Mouse (Mus musculus) frontal cortex, adult 2 months (tissue): ENCODE data around the gene Kpna3. TPM values are rescaled to one million over a fixed set of nuclear protein-coding genes. Genes with fewer than 3 reads are reported as not detected.

Experiments used
- DNase-seq, 2 experiments: peaks; one replicate each; pipeline ENCODE4 v3.0.0; 2022; ENCODE audit warnings: low spot score in 1 of 2; ENCODE audit errors: extremely low spot score in 1 of 2
- polyA plus RNA-seq: library from polyadenylated mRNA; depleted of rRNA; stranded (reverse); fragments of >200 nt; gene quantifications from 2 replicates; pipeline ENCODE4 v1.2.3, GENCODE M21; 2012

Gene Kpna3
- polyA plus RNA-seq, 1 experiment, result 45.4 TPM

DNA sequence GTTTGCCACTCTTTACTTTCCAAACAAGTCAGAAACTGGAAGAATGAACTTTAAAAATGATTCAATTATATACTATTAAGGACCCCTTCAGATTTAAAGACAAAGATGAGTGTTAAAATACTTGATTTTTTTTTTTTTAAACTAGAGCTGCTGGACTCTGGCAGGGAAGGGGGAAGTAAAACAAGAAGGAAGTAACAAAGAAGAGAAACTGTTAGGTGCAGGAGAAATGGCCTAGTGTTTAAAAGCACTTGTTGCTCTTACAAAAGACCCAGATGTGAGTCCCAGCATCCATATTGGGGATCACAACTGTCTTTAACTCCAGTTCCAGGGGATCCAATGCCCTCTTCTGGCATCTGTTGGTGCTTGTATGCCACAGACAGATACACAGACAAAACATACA is 33.9 kb downstream of the Kpna3 start:
- DNase-seq, result no peak

DNA sequence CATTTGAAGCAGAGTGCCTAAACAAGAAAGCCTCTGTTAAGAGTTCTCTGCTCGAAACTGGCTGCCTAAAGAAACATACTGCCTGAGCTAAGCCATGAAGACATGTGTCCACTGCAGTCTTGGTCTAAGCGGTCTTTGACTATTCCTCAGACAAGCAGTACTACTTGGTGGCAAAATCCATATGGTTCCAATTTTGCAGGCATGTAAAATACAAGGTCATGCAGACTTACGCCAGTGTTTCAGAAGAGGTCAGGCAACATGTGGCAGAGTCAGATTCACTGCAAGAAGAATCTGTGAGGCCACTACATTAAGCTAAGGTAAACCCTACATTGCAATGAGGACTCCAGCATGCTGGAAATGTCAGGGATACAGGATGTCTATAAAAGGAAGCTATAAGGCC is 34.7 kb downstream of the Kpna3 start:
- no peak for DNase-seq

- DNase-seq, result peak in 1 of 2 experiments; percentile 25
These were observed 44.9 kb downstream of the Kpna3 start for GRCm38 (mm10) chr14:61394745-61395144.

DNA sequence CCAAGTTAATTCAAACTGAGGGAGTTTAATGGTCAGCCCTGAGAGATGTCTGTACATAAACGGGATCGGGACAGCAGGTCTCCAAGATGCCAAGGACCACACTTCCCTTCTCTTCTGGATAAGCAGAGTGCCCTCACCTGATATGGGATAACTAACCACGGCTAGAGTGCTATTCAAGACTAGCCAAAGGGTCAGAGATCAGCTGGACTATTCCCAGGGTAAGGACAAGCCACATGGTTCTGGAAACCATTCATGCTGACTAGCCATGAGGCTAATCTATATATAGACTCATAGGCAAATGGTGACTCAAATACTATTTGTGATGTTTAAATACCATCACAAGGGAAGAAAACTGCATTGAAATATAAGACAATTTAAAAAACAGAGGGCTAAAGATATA is 49.1 kb downstream of the Kpna3 start:
- no peak for DNase-seq

DNA sequence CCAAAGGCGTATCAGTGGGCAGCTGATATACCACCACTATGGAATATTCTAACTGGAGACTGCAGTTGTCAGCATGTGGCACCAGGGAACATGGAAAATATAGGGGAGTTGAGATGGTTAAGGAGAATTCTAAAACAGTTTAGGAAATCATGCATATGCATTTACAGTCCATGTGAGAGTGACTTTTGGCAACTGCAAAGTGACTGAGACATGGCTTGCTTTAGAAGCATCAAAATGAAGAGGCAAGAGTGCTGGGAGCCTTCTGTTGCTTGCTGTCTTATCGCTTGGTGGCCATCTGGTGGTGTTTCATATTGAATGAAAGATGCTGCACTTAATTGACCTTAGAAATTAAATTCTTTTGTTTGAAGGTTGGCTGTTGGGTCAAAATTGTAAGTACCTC is 72.4 kb downstream of the Kpna3 start:
- DNase-seq, result peak; percentile 12 to 34

DNA sequence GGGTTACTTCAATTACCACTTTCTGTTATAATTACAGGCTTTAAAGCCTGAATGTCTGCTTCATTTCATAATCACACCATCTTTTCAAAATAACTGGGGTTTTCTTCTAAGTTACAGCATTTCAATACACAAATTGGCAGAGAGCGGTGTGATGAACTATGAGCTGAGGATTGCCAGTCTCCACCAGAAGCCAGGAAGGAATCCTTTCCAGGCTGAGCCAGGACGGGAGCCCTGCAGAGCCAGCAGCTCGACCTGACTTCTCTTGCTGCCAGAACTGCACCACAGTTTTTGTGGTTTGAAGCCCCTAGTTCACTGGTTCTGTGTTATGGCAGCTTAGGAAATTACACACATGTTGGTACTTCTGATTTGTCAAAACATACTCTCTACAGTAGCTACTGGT is 75.0 kb downstream of the Kpna3 start:
- no peak for DNase-seq

GRCm38 (mm10) chr14:61363734-61364133 is 75.9 kb downstream of the Kpna3 start:
- no peak for DNase-seq

- DNase-seq, result no peak
These were observed 77.4 kb downstream of the Kpna3 start for GRCm38 (mm10) chr14:61362268-61362667.

- no peak for DNase-seq
These were observed 78.6 kb downstream of the Kpna3 start for GRCm38 (mm10) chr14:61360981-61361511.

DNA sequence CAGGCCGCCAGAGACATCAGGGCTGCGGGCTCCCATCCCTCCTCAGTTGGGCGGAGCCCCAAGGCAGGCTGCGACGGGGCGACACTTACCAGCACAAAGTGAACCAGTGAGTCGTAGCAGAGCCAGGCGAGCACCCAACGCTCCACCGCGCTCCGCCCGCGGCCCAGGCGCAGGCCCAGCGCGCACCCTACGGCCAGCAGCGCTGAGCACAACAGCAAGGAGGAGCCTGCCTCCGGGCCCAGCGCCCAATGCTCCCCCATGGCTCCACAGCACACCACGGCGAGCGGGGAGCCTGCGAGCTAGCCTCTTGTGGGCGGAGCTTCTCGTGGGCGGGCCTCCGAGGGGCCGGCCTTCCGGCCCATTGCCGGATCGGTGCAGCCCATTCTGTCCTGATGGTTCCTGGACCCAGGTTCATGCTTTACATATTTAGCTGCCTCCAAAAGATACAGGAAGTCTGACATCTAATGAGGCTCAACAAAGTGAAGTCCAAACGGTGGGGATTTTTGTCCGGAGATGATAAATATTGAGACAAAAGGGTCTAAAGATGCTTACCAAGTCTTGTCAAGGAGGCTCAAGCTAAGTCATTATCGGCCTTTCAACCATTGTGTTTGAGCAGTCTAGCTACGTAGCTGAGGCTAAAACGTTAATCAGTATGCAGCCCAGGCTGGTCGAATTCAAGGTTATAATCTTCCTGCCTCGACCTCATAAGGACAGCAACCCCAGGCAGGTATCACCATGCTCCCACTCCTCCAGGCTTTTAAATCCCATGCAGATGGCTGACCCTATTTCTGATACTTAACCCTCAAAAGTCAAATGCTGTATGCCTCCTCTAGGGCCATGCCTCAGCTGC is 79.3 kb downstream of the Kpna3 start, which contains the start of gene Ebpl:
Ebpl (minus strand) TSS at position 309 of the 850 bp plus-strand sequence.
- peak; percentile 85 to 91 for DNase-seq

DNA sequence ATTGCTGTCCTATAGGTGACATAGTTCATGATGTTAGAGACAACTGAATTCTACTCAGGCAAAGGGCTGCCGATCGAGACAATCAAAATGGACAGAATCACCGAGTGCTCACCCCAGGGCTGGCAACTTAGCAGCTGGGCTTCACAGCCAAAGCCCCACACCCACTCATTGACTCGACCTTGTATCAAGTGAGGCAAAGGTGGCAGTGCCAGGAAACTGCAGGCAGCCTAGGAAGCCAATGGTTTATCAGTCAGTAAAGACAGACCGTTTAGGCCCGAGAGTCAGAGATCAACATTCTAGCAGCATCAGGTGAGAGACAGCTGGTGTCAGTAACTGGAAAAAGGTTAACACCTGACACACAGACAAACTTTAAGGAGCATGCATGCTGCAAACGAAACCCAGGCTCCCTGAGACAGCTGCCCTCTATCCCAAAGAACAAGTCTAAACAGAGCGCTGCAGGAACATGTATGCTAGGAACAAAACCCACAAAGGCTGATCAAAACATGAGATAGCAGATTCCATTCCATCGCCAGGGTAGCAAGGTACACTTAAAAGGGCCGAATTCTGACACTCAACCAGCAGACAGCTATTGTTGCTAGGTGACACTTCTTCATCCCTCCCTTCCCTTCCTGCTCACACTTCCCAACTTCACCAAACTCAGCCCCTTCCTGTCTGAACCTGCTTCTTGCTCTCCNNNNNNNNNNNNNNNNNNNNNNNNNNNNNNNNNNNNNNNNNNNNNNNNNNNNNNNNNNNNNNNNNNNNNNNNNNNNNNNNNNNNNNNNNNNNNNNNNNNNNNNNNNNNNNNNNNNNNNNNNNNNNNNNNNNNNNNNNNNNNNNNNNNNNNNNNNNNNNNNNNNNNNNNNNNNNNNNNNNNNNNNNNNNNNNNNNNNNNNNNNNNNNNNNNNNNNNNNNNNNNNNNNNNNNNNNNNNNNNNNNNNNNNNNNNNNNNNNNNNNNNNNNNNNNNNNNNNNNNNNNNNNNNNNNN is 85.1 kb downstream of the Kpna3 start:
- no peak for DNase-seq

DNA sequence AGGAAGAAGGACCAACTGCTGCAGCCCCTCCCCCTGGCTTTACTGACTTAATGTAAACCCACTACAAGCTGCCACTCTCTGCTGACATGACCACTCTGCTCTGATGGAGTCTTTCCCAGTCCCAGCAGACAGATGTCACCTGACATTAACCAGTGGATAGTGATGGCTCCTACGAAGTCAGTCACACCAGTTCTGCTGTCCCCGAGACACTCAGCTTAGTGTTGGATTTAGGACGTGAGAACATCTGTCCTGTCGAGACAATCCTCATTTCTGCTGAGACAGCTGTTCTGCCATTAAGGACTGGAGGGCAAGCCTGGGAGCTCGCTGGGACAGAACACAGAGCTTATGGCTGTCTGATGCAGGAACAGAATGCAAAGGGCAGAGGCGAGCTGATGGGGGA is 88.9 kb downstream of the Kpna3 start:
- DNase-seq, result no peak

DNA sequence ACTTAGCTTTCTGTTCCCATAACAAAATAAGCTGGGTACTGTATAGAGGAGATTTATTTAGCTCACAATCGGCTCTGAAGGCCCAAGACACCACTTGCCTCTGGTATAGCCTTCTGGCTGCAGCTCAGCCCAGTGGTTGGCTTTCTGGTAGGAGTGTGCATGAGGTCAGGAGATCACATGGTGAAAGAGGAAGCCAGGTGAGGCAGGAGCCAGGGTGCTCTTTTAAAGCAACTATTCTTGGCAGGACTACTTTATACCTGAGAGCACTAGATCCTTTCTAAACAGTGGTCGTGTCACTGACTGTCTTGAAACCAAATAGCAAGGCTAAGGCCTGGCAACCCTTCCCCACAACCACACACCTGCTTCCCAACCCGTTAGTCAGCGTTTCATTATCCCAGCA is 89.8 kb downstream of the Kpna3 start:
- DNase-seq, result no peak

GRCm38 (mm10) chr14:61346827-61347698 is 92.6 kb downstream of the Kpna3 start:
- peak in 1 of 2 experiments; percentile 57 for DNase-seq

- no peak for DNase-seq
These were observed 95.1 kb downstream of the Kpna3 start for GRCm38 (mm10) chr14:61344590-61344989.

DNA sequence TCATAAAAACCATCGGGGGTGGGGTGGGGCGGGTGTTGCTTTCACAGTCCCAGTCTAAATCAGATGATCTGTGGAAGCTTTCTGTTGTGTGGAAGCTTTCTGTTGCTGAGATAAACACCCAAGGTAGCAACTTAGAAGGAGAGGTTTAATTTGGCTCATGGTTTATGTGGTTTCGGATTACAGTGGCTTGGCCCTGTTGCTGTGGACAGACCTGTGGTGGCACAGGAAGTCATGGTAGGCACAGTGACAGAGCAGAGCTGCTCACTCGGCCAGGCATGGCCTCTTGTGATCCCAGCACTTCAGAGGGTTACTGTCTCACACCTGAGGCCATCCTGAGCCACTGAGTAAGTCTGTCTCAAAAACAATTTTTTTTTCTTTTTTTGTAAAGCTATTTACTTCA is 100.3 kb downstream of the Kpna3 start:
- no peak for DNase-seq

GRCm38 (mm10) chr14:61330996-61331561 is 108.6 kb downstream of the Kpna3 start:
- DNase-seq, result peak; percentile 60 to 88

DNA sequence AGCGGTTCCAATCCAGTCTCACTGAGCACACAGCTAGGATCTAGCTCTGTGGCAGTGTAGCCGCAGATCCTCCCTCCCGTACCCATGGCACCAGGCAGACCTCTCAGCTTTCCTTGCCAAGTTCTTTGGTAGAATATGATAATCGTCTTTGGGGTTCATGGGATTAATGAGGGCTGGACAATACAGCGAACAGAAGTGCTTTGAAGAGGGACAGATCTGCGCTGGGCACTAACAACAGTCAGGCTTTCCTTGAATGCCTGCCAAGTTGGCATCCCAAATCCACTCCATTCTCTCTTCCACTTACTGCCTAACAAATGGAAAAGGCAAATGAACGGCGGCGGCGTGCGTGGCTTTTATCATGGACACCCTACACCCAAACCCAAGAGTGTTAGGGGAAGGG is 109.1 kb downstream of the Kpna3 start:
- peak; percentile 23 to 63 for DNase-seq

GRCm38 (mm10) chr14:61327618-61328450 is 111.8 kb downstream of the Kpna3 start:
- peak; percentile 93 to 94 for DNase-seq
